Mouse (Mus musculus) kidney, embryonic 14.5 days (tissue): ENCODE data around the gene Man2b2. TPM values are rescaled to one million over a fixed set of nuclear protein-coding genes. Genes with fewer than 3 reads are reported as not detected.

ENCODE experiments used
- ATAC-seq: fragments of 200-750 bp; cut with Nextera tagmentation; 2 replicates; pipeline ENCODE4 v1.8.0; 2017; ENCODE audit warnings: moderate number of reproducible peaks, mild to moderate bottlenecking, moderate TSS enrichment, moderate library complexity; ENCODE audit not compliant: low FRiP score, low TSS enrichment
- H3K27ac ChIP-seq: fragments of 300-500 bp; sonication (generic); 2 replicates; pipeline ENCODE4 v1.5.1; 2014; ENCODE audit warnings: low read depth, mild to moderate bottlenecking, low read length, moderate library complexity, mixed read lengths
- H3K27me3 ChIP-seq: fragments of 300-500 bp; sonication (generic); 2 replicates; pipeline ENCODE4 v1.6.1; 2014; ENCODE audit warnings: mild to moderate bottlenecking, low read length; ENCODE audit not compliant: control insufficient read depth, insufficient read depth
- H3K36me3 ChIP-seq: fragments of 300-500 bp; sonication (generic); 2 replicates; pipeline ENCODE4 v1.6.1; 2014; ENCODE audit warnings: low read length, mixed read lengths; ENCODE audit not compliant: control insufficient read depth, insufficient read depth
- H3K4me1 ChIP-seq: fragments of 300-500 bp; sonication (generic); 2 replicates; pipeline ENCODE4 v1.6.1; 2014; ENCODE audit warnings: low read length, mixed read lengths; ENCODE audit not compliant: control insufficient read depth, insufficient read depth
- H3K4me2 ChIP-seq: fragments of 300-500 bp; sonication (generic); replicated peaks from 2 replicates; pipeline ENCODE4 v1.6.1; 2014; ENCODE audit warnings: low read depth, mild to moderate bottlenecking, low read length
- H3K4me3 ChIP-seq: fragments of 300-500 bp; sonication (generic); 2 replicates; pipeline ENCODE4 v1.5.1; 2014; ENCODE audit warnings: mild to moderate bottlenecking, low read length
- H3K9ac ChIP-seq: fragments of 300-500 bp; sonication (generic); 2 replicates; pipeline ENCODE4 v1.6.1; 2014; ENCODE audit warnings: low read depth, mild to moderate bottlenecking, low read length, moderate library complexity
- H3K9me3 ChIP-seq: fragments of 300-500 bp; sonication (generic); 2 replicates; pipeline ENCODE4 v1.6.1; 2016; ENCODE audit warnings: low read length; ENCODE audit not compliant: control insufficient read depth
- WGBS: fragments of 180-500 bp; shearing (Covaris S2); extraction: QIAGEN DNeasy Blood & Tissue Kit; methylation state at CpG from one replicate; pipeline ENCODE4 v1.1.7; 2014; 5-methylcytosine and 5-hydroxymethylcytosine counted together
- polyA plus RNA-seq: library from polyadenylated mRNA; unstranded; fragments of >200 nt; fragmentation: Nextera tagmentation; extraction: Ambion mirVana; gene quantifications from 2 replicates; pipeline ENCODE4 v1.2.1, GENCODE M21; 2014

Gene Man2b2
- 5.1 and 11.2 TPM in 2 replicates for polyA plus RNA-seq

DNA sequence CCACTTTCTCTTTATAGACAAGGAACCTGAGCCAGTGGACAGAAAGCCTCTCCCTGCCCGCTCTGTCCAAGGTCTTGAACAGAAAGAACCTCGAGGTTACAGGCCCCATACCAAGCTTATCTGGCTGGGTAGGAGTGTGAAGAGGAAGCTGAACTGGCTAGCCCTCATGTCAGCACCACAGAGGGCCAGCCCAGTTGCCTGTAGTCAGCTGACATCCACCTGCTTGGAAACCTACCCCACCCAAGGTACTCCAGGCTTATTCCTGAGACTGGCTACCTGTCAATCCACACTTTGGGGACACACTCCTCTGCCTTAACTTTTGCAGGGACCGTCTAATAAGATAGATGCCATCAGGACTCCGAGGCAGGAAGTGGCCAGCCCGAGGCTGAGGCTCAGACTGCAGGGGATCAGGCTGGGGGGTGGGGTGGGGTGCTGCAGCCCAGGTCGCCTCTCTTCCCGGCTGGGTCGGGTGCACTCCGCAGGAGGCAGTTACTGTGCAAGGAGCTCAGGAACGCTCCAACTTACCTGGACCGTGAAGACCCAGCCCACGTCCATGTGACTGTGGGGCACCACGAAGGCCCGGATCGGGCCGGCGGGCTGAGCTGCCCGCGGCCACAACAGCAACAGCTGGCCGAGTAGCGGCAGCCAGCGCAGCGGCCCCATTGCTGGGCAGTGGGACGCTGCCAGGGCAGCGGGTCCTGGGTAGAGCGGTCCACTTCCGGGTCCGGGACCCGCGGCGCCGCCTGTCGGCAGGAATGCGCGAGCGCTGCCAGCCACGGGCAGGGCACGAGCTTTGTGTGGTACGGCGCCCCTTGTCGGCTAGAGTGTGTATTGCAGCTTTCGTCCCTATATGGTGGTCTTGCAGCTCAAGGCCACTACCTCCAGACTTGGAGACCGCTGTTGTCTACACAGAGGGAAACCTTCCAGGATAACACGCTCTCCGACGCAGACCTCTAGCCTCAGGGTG, at the start of gene Man2b2:
Gene Man2b2, minus strand, starts transcription at position 741 of the 967 bp plus-strand sequence.
- H3K4me2 ChIP-seq, result peak within 1 kb of the TSS; percentile 81
- H3K27me3 ChIP-seq, result no peaks in the 10 kb centered on the region
- H3K9ac ChIP-seq, result peak within 1 kb of the TSS; percentile 62
- peak within 1 kb of the TSS; percentile 55 for H3K4me3 ChIP-seq
- WGBS, result 3% methylated on average over 46 of the region's 46 CpGs
- no peaks in the 10 kb centered on the region for H3K4me1 ChIP-seq
- no peaks in the 10 kb centered on the region for H3K9me3 ChIP-seq
- peak; percentile 89 for ATAC-seq
- no peak within 1 kb of the TSS for H3K27ac ChIP-seq
- no peaks in the 10 kb centered on the region for H3K36me3 ChIP-seq

GRCm38 (mm10) chr5:36878801-36879200, 48.3 kb upstream of the Man2b2 start:
- H3K4me1 ChIP-seq, result no peaks in the 10 kb centered on the region
- H3K27ac ChIP-seq, result no peak overlapping the region
- no peaks in the 10 kb centered on the region for H3K9me3 ChIP-seq
- H3K4me2 ChIP-seq, result no peak overlapping the region
- H3K9ac ChIP-seq, result no peak overlapping the region
- ATAC-seq, result no peak
- WGBS, result 86% methylated on average over 4 of the region's 4 CpGs
- H3K36me3 ChIP-seq, result no peaks in the 10 kb centered on the region
- H3K4me3 ChIP-seq, result no peak overlapping the region
- peaks cover 13% of the 10 kb centered on the region for H3K27me3 ChIP-seq

- peaks cover 18% of the 10 kb centered on the region for H3K27me3 ChIP-seq
- H3K4me2 ChIP-seq, result no peak overlapping the region
- H3K4me3 ChIP-seq, result no peak overlapping the region
- H3K27ac ChIP-seq, result no peak overlapping the region
- ATAC-seq, result no peak
- no peaks in the 10 kb centered on the region for H3K36me3 ChIP-seq
- 75% methylated on average over 2 of the region's 2 CpGs for WGBS
- H3K4me1 ChIP-seq, result no peaks in the 10 kb centered on the region
- H3K9ac ChIP-seq, result no peak overlapping the region
- H3K9me3 ChIP-seq, result no peaks in the 10 kb centered on the region
Observed at GRCm38 (mm10) chr5:36877641-36878040, 47.2 kb upstream of the Man2b2 start.

- H3K4me1 ChIP-seq, result no peaks in the 10 kb centered on the region
- H3K27me3 ChIP-seq, result peaks cover 25% of the 10 kb centered on the region
- no peak for ATAC-seq
- WGBS, result 64% methylated on average over 7 of the region's 7 CpGs
- no peaks in the 10 kb centered on the region for H3K36me3 ChIP-seq
- H3K27ac ChIP-seq, result no peak overlapping the region
- no peak overlapping the region for H3K4me2 ChIP-seq
- H3K9me3 ChIP-seq, result no peaks in the 10 kb centered on the region
- no peak overlapping the region for H3K4me3 ChIP-seq
- no peak overlapping the region for H3K9ac ChIP-seq
Observed at GRCm38 (mm10) chr5:36876777-36877396, 46.4 kb upstream of the Man2b2 start.

- Histone ChIP-seq H3K9me3 (no peaks in the 10 kb centered on the region), H3K27me3 (peaks cover 34% of the 10 kb centered on the region), H3K9ac (no peak overlapping the region), H3K4me3 (no peak overlapping the region), H3K4me2 (no peak overlapping the region), H3K36me3 (no peaks in the 10 kb centered on the region), H3K4me1 (no peaks in the 10 kb centered on the region), H3K27ac (no peak overlapping the region)
- WGBS, result 79% methylated on average over 4 of the region's 4 CpGs
- ATAC-seq, result no peak
Observed at GRCm38 (mm10) chr5:36875956-36876355, 45.5 kb upstream of the Man2b2 start.

DNA sequence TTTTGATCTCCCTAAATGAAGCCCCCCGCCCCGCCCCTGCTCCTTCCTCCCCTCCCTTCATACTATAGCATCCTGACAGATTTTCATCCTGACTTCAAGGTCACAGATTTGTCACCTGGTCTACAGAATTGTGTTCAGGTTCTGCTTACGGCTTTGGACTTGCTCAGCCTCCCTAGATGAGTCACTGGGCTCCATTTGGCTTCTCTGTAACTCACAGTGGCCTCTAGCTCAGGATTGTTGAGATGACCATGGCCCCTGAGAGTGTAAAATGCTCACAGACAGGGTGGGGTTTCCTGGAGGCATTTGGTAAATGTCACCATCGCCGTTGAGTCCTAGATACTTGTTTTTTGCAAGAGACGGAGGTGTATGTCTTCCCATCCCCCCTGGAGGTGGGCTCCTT, 40.5 kb upstream of the Man2b2 start:
- H3K9me3 ChIP-seq, result no peaks in the 10 kb centered on the region
- ATAC-seq, result no peak
- no peak overlapping the region for H3K4me2 ChIP-seq
- peaks cover 9% of the 10 kb centered on the region; the same call in 1 of the 2 replicates for H3K4me1 ChIP-seq
- no peak overlapping the region for H3K27ac ChIP-seq
- H3K9ac ChIP-seq, result no peak overlapping the region
- no peaks in the 10 kb centered on the region for H3K36me3 ChIP-seq
- H3K27me3 ChIP-seq, result peaks cover 83% of the 10 kb centered on the region
- WGBS, result 83% methylated on average over 6 of the region's 6 CpGs
- no peak overlapping the region for H3K4me3 ChIP-seq

GRCm38 (mm10) chr5:36869578-36870236, 39.3 kb upstream of the Man2b2 start:
- WGBS, result 0% methylated on average over 41 of the region's 56 CpGs
- Histone ChIP-seq H3K4me3 (peak overlapping the region; percentile 41), H3K9me3 (no peaks in the 10 kb centered on the region), H3K27me3 (peaks cover 87% of the 10 kb centered on the region), H3K4me1 (peaks cover 9% of the 10 kb centered on the region; the same call in 1 of the 2 replicates), H3K4me2 (peak overlapping the region; percentile 49), H3K36me3 (no peaks in the 10 kb centered on the region), H3K27ac (no peak overlapping the region), H3K9ac (no peak overlapping the region; the same call in 1 of the 2 replicates)
- ATAC-seq, result 0 out of 2 replicates have a peak, but pooled peaks have one; percentile 38

DNA sequence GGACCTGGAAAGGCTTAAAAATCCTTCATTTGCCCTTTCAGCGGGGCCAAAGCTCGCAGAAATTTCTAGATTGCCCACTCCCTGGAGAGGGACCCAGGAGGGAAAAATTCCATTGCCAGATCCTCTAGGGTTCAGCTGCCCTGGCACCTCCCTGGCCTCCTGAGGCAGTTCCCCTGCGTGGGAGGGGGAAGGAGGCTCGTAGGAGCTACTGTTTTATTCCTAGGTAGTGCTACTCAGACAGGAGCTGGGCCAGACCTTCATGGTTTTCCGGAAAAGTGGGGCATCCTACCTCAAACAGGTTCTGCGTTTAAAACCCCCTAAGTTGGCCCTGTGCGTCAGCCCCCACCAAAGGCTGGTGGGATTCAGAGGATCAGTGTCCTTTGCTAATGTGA, 38.7 kb upstream of the Man2b2 start:
- Histone ChIP-seq H3K27ac (no peak overlapping the region), H3K4me2 (peak overlapping the region; percentile 90), H3K9ac (no peak overlapping the region), H3K27me3 (peaks cover 86% of the 10 kb centered on the region), H3K4me1 (peaks cover 9% of the 10 kb centered on the region; the same call in 1 of the 2 replicates), H3K9me3 (no peaks in the 10 kb centered on the region), H3K36me3 (no peaks in the 10 kb centered on the region), H3K4me3 (peak overlapping the region; percentile 41)
- ATAC-seq, result no peak
- WGBS, result 3% methylated on average over 7 of the region's 7 CpGs
